Mouse (Mus musculus) adrenal gland, adult 18-20 months (tissue): ENCODE data around the gene 4930442H23Rik. TPM values are rescaled to one million over a fixed set of nuclear protein-coding genes. Genes with fewer than 3 reads are reported as not detected.
A peak's percentile ranks its signal among the peaks of the same experiment; 100 is the strongest.
"Not testable (repeated sequence)": the region's sequence is repeated elsewhere in the genome, so short reads cannot be mapped to it uniquely, and the experiment has no call there.

Source experiments
- DNase-seq, 2 experiments: peaks; one replicate each; pipeline ENCODE4 v3.0.0; 2021 to 2022; ENCODE audit warnings: low spot score in 2 of 2
- long read RNA-seq, 2 experiments: library from polyadenylated mRNA; stranded (forward); transcript quantifications; one replicate each; pipeline ENCODE4 v2.0.0; 2021
- total RNA-seq, 2 experiments: library from RNA; stranded (reverse); gene quantifications; 1 replicate in 1 of 2; 2 replicates in 1 of 2; pipeline ENCODE4 v1.2.3; 2021

Gene 4930442H23Rik
- total RNA-seq, result not detected
- long read RNA-seq, experiment 1, result 0 reads
- long read RNA-seq, experiment 2, result 0 reads

DNA sequence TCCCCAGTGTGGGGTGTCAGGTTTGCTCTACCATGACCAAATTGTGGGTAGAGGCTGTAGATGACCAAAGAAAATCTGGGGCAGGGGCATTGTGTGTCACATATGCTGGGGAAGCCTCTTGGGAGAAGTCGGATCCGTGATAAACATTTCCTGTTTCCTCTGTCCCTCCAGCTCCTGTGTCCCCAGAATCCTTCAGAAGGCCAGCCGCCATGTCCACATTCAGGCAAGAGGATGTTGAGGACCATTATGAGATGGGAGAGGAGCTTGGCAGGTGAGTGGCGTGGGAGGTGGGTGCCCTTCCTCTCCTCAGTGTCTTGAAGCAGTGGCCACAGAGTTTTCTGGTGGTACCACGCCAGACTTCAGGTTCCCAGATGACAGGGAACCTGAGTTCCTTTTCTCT, at the start of gene 4930442H23Rik:
Gene 4930442H23Rik (minus strand): TSS at position 45 of the 400 bp plus-strand sequence.
- no peak for DNase-seq

DNA sequence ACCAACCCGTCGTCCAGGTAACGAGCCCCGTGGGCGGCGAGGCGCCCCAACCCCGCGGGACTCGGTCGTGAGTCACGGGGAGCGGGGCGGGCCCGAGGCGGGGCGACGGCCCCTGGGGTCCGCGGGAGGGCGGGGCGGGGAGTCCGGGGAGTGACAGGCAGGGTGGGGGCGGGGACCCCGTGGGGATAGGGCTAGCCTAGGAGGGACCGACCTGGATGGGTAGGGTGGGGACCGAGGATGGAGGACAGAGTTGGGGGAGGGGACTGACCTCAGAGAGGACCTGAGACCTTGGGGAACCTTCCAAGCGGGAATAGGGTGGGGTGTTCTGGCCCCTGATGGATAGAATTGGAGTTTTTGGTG, 49.6 kb upstream of the 4930442H23Rik start:
- DNase-seq, result no peak

DNA sequence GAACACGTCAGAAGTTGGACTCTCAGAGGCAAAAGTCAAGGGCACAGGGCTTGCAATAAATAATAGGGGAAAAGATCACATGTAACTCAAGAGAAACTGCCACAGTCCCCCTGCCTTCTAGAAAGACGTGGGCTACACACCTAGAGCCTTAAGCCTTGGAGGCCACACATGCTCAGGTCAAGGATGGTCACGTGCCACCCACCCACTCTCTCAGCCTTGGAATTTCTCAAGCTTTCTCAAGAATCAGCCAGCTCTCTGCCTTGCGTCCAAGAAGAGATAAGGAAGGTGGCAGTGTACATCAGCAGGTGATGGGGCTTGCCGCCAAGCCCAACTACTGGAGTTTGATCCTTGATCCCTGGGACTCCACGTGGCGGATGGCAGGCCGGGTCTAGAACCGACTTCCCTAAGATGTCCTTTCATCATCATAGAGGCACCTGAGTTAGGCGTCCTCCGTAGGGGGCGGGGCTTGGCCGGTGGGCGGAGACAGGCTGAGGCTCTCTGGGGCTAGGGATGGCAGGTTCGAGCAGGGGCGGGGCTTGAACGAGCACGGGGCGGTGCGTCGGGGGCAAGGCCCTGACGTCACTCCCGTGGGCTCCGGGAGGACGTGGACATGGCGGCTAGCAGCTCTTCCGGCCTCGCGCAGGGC, 49.1 kb upstream of the 4930442H23Rik start, which contains the start of gene Zfr2:
Gene Zfr2 (plus strand): TSS at position 576 of the 646 bp plus-strand sequence.
- peak; percentile 91 to 92 for DNase-seq

DNA sequence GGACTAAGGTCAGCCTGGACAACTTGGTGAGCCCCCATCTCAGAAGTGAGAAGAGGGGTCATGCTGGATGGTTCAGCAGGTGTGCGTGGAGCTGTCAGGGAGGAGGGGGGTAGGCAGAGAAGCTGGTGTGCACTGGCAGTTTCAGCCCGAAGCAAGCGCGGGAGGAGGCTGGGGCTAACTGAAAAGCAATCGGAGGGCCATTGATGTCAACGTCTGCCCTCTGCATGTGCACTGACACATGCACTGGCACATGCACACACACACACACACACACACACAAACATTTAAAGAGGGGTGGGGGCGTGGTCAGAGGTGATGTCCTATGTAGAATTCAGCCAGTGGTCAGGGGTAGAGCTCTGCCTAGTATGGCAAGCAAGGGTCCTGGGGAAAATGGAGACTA, 47.8 kb upstream of the 4930442H23Rik start:
- no peak for DNase-seq

DNA sequence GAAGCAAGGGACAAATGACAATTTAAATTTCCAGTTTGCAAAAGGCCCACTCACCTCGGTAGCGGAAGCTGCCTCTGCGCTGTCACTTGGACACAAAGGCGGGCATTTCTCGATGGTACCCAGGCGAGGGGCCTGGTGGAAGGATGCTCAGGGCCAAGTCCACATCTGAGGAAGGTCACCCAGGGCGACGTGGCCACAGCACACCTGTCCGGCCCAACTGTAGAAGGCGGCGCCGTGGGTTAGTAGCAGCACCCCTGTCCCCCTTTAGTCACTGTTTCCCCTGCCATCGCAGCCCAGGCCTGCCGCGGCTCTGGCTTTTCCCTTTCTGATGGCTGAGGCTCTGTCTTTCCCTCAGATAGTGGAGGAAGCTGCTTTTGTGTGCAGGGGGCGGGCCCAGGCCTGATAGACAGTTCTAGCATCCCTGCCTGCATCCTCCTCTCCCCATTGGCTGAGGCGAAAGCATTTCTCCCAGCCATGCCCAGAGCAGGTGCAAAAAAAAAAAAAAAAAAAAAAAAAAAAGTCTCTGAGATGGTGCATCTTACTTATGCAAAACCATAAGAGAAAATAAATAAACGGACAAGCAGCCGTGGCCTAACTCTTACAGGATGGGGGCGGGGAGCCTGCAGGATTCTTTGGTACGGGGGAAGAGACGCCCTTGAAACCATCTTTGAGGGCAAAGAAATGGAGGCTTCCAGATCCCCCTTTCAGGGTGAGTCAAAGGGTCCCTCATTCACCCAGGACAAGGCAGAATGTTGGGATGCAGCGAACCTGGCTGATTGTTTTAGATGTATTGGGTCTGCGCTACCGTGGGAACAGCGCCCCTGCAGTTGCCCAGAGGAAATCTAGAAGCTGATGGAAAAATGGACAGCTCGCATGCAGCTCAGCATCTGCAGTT, 47.0 kb upstream of the 4930442H23Rik start, which contains the start of gene Atcay:
Gene Atcay (minus strand): TSS at position 396 of the 895 bp plus-strand sequence.
- no peak for DNase-seq

DNA sequence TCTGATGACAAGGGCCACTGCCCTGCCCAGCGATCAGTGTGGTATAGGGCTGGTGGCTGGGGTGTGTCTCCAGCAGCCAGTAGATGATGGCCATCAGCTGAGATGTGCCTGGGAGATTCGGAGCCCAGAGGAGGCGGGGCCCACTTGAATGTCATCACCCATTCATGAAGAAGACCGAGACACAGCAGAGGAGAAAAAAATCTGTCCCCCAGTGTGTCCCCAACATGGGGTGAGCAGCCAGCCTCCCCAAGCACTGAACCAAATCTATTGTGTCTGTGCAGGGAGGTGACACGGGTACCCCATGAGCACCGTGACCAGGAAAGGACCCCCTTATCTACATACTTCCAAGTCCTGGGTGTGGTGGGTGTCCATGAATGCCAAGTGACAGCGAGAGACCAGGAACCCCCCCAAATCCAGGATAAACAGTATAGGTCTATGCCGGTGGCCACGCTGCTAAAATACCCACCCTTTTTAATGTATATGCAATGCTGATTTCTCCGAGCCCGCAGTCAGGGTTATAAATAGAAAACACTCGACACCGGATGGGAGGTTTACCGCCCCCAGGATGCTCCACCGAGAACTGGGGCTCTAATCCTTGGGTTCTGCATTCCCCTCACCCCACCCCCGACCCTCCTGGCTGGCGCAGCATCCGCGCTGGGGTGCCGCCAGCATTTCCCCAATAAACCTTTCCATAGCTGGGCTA, 46.2 kb upstream of the 4930442H23Rik start:
- no peak for DNase-seq

DNA sequence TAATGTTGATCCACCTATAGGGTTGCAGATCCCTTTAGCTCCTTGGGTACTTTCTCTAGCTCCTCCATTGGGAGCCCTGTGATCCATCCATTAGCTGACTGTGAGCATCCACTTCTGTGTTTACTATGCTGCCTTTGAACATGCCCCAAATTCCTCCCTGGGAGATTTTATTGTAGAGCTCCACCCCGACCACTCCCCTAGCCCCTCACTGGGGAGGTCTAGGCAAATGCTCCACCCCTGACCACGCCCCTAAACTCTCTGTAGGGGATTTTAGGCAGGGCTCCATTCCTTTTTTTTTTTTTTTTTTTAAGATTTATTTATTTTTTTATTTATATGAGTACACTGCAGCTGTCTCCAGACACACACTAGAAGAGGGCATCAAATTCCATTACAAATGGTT, 40.1 kb upstream of the 4930442H23Rik start:
- DNase-seq, result not testable (repeated sequence)

DNA sequence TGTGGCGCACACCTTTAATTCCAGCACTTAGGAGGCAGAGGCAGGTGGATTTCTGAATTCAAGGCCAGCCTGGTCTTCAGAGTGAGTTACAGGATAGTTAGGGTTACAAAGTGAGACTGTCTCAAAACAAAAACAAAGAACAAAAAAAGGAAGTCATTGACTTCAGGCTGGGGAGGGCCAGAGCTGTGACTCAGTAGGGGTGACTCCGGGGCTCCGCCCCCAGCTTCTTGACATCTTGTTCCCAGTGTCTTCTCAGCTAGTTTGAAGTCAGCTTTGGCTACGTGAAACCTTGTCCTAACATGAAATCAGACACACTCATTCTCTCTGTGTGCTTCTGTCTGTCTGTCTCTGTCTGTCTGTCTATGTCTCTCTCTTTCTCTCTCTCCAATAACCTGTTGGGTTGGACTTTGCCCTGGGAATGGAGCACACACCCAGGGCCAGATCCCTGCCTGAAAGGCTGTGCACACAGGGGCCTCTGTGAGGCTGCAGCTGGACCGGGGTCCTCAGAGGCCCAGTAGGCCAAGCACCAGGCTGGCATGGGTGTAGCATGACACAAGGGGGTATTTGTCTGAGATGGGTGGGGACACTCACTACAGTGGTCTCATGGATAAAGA, 37.9 kb upstream of the 4930442H23Rik start:
- no peak for DNase-seq

DNA sequence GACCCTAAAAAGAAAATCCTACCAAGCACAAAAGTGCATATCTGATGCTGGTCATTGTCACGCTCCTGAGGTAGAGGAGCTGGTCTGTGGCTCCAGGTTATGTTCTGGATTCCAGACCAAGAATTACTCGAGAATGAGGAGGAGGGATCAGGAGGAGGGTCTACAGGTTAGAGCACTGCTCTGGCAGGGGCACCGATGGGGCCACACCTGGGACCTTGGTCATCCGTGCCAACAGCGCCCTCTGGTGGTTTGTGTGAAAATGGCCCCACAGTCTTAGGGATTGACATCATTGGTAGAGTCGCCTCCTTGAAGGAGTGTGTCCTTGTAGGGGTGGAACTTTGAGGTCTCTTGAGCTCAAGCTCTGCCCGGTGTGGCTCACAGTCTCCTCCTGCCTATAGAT, 34.3 kb upstream of the 4930442H23Rik start:
- DNase-seq, result peak; percentile 71 to 76

DNA sequence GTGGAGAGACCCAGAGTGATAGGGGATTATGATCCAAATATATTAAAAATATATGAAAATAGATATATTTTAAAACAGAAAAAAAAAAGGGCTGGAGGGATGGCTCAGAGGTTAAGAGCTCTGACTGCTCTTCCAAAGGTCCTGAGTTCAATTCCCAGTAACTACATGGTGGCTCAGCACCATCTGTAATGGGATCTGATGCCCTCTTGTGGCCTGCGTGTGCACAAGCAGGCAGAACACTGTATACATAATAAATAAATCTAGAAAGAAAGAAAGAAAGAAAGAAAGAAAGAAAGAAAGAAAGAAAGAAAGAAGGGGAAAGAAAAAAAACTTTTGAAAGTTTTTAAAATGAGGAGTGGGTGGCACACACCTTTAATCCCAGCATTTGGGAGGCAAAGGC, 33.6 kb upstream of the 4930442H23Rik start:
- not testable (repeated sequence) for DNase-seq

DNA sequence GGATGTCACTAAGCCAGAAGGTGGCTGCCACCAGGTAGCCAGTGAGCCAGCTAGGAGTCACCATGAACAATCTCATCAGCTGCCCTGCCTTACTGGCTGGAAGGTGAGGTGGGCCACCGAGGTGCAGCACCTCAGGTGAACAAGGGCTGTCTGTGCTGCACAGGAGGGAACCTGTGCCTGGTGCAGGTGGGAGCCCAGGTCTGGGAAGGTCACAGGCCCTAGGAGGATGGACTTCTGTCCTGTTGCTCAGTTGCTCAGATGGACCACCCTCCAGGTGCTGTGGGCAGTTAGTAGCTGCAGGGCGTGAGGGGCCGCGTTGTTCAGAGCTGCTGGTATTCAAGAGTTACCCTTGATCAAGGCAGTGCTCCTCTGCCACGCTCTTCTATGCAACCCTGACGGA, 33.2 kb upstream of the 4930442H23Rik start:
- no peak for DNase-seq

DNA sequence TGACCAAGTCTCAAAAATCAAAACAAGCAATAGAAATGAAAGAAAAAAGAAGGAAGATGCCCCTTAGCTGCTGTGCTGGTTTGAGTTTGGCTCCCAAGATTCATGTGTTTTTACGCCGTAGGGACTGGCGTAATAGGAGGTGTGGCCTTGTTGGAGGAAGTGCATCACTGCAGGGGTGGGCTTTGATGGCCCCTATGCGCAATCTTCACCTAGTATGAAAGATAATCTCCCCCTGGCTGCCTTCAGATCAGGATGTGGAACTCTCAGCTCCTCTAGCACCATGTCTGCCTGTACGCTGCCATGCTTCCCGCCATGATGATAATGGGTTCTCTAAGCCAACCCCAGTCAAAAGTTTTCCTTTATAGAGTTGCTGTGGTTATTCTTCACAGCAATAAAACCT, 32.6 kb upstream of the 4930442H23Rik start:
- no peak for DNase-seq

DNA sequence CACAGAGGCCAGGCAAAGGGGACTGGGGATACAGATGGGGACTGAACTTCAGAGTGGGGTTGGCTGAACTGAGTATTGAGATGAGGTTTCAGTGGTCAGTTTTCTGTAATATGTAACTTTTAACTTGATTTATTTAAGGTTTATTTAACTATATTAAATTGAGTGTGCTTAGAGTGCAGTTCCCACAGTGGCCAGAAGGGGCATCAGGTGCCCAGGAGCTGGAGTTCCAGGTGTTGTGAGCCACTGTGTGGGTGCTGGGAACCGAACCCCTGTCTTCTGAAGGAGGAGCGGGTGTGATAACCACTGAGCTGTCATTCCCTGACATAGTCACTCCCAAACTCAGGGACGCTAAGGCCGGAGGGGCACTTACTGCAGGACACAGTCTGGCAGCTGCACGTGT, 26.5 kb upstream of the 4930442H23Rik start:
- DNase-seq, result no peak

DNA sequence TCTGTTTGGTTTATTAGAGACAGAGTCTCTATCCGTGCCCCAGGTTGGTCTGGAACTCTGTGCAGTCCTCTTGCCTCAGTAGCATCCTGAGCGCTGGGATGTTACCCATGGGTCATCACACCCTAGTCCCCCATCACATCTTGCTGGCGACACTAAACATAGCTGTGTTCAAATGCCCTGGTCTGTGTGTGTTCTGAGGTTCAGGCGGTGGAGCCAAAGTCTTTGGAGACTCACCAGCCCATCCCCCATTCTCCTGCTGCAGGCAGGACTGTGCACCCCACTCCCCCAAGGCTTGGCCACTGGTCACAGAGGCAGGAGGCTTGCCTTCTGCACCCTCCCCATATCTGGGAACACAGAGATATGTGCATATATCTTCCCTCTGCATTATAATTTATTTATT, 20.5 kb upstream of the 4930442H23Rik start:
- DNase-seq, result no peak

DNA sequence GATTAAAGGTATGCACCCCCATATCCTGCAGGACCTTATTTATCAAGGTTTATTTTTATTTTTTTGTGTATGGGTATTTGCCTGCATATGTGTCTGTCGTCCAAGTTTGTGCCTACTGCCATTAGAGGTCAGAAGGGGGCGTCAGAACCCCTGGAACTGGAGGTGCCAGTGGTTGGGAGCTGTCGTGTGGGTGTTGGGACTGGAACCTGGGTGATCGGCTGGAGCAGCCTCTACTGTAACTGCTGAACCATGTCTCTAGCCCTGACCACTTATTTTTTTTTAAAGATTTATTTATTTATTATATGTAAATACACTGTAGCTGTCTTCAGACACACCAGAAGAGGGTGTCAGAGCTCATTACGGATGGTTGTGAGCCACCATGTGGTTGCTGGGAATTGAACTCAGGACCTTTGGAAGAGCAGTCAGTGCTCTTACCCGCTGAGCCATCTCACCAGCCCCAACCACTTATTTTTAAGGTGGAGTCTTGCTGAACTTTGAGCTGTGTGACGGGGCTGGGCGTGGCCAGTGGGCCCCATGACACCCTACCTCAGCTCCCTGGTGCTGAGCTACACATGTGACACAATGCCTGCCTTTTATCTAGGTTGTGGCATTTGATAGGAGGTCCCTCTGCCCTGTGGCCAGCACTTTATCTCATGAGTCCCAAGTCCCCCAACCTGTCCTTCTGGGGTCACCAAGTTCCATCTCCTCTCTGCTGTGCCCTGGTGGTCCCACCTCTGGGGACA, 19.5 kb upstream of the 4930442H23Rik start:
- DNase-seq, result no peak

DNA sequence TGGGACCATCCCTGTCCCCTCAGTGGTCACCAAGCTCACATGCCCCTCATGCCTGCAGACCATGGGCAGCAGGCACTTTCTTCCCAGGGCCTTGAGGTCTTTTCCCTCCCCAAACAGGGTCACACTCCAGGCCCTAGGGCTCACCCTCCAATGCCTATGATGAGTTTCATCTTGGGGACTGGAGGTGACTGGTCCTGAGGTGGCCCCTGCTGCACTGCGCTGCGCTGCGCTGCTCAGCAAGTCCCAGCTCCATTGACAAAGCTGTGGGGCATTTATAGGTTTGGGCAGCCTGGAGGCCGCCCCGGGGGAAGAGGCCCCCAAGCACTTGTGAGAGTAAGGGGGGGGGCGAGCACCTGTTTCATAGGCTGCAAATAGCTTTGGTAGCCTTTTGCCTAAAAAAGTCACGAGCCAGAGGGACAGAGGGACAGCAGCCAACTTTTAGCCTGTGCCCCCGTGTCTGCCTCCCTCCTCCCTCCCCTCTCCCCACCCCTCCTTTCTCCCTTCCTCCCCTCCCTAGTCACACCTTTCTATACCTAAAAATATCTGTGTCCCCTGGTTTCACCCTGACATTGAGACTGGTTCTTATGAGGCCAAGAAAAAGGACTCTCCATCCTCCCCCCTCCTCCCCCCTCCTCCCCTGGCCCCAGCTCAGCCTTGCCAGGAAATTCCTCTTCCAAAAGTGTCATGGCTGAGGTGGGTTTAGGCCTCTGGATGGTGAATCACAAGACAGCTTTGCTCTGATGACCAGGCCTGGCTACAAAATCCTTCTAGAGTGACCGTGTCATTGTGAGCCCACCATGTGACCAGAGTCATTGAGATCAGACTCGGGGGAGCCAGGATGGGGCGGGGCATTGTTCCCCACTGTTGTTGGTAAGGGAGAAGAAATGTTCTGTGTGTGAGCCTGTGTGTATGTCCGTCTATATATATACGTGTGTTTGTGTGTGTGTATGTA, 18.4 kb upstream of the 4930442H23Rik start, which contains the start of gene Nmrk2:
Gene Nmrk2 (minus strand): TSS at position 245 of the 952 bp plus-strand sequence.
- DNase-seq, result no peak

DNA sequence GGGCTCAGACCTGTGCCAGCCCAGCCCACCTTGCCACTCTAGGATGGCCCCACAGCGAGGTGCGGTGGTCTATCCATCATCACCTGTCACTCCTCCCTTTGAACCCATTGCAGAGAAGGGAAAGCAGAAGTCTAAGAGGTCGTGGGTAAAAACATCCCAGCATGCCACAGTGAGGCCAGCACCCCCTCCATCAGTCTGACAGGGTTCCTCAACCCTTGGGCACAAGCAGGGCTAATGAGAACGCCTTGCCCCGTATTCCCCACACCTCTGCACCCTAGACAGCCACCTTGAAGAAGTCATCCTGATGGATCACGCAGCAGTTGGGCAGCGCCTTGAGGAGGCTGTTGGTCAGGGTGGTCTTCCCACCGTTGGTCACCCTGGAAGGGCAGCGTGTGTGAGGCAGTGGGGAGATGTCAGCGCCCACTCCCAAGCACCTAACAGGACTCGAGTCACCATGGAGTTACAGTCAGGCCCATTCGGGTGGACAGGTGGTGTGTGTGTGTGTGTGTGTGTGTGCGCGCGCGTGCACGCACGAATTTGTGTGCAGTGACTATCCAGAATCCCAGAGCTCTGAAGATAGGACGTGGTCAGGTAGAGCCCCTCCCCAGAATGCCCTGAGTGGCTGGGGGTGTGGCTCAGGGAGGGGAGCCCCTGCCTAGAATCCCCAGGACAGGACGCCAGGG, 17.1 kb upstream of the 4930442H23Rik start:
- no peak for DNase-seq

DNA sequence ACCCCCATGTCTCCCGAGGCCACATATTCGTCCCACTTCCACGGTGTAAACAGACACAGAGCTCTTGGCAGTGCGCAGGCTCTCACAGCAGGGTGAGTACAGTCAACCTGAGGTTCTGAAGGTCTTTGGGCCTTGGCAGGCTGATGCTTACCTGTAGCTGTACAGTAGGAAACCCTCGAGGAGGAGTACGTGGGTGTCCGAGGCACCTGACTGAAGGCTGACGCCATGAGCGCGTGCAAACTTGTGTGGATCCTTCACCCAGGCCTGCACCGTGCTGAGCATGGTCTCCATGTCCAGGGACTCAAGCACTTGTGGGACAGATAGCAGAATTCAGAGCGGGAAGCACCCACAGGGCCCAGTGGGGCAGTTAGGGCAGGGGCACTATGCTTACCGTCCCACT, 16.5 kb upstream of the 4930442H23Rik start:
- DNase-seq, result no peak

DNA sequence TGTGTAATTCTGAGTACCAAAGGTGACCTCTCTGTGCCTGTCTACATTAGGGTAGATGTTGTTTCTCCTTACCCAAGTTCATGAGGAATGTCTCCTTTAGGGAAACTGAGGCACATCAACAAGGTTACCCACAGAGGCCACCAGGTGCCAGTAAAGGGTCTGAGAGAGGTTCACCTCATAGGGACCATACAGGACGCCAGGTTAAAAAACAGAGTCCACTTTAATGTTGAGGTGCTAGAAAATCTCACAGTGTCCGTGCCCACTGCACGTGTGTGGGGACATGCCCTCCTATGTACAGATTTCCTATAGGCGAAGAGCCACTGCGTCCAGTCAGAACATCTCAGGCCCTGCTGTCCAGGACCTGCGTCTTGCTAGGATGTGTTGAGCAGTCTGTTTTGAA, 15.3 kb upstream of the 4930442H23Rik start:
- no peak for DNase-seq
